Mouse (Mus musculus): Measurements from ENCODE around the gene Tmem135.

Gene Tmem135

GRCm38 (mm10) chr7:89099756-89100155 is 304.3 kb downstream of the Tmem135 start:
- no peak for DNase-seq (ENCODE audit: low read depth, low spot score)
